Mouse (Mus musculus) thymus, adult 2 months (tissue): ENCODE measurements around the gene Slc1a7.

Source experiments
- CTCF ChIP-seq: fragments of 200-500 bp; IDR thresholded peaks from 2 replicates; pipeline ENCODE4 v1.5.1; 2012; ENCODE audit warnings: mild to moderate bottlenecking, control low read depth, low read length, moderate library complexity, borderline replicate concordance; ENCODE audit not compliant: control insufficient read depth, poor library complexity, insufficient read depth; ENCODE audit errors: extremely low read depth
- POLR2A ChIP-seq: fragments of 200-500 bp; IDR thresholded peaks from 2 replicates; pipeline ENCODE4 v1.6.1; 2012; ENCODE audit warnings: mild to moderate bottlenecking, low read length, control low read depth, moderate library complexity; ENCODE audit not compliant: control insufficient read depth, poor library complexity, insufficient read depth; ENCODE audit errors: extremely low read depth

DNA sequence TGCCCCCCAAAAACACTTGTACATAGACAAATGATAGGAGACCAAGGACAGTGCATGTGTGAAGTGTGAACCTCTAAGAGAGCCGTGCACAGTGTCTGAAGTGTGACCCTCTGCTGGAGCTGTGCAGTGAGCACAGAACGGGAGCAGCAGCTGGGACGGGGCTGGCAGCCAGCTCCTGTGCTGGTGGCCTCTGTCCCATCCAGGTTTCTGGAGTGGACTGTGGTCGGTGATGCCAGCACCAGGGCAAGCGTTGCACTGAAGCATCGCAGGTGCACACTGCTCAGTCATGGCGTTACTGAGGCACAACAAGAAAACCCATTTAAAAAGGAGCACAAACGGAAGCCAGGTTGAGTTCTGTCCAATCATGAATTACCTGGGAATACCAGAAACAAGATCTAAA is 78.0 kb downstream of the Slc1a7 start:
- TF ChIP-seq POLR2A: no peak
- TF ChIP-seq CTCF: no peak
